Mouse (Mus musculus) spleen, postnatal 10 days (tissue): ENCODE results near the gene Sh3rf1.
"Not testable (repeated sequence)": the region's sequence is repeated elsewhere in the genome, so short reads cannot be mapped to it uniquely, and the experiment has no call there.

ENCODE experiments used
- DNase-seq, 2 experiments: peaks; one replicate each; pipeline ENCODE4 v3.0.0; 2021 to 2022; ENCODE audit warnings: low spot score in 2 of 2

Sh3rf1 gene

GRCm38 (mm10) chr8:61362301-61362913 lies 138.7 kb downstream of the Sh3rf1 start:
- DNase-seq, result no peak

- DNase-seq, result no peak
Observed at GRCm38 (mm10) chr8:61373303-61373702, 149.6 kb downstream of the Sh3rf1 start.

- DNase-seq, result no peak
Observed at GRCm38 (mm10) chr8:61374059-61374755, 150.5 kb downstream of the Sh3rf1 start.

- DNase-seq, result no peak
Observed at GRCm38 (mm10) chr8:61375205-61375604, 151.5 kb downstream of the Sh3rf1 start.

GRCm38 (mm10) chr8:61378847-61379698 lies 155.4 kb downstream of the Sh3rf1 start:
- DNase-seq, result no peak

- no peak for DNase-seq
Observed at GRCm38 (mm10) chr8:61384536-61384935, 160.9 kb downstream of the Sh3rf1 start.

GRCm38 (mm10) chr8:61385502-61386191 lies 162.0 kb downstream of the Sh3rf1 start:
- no peak for DNase-seq

- no peak for DNase-seq
Observed at GRCm38 (mm10) chr8:61386645-61387044, 163.0 kb downstream of the Sh3rf1 start.

GRCm38 (mm10) chr8:61387501-61387963 lies 163.9 kb downstream of the Sh3rf1 start:
- no peak for DNase-seq

- no peak for DNase-seq
Observed at GRCm38 (mm10) chr8:61388341-61388740, 164.7 kb downstream of the Sh3rf1 start.

- DNase-seq, result no peak
Observed at GRCm38 (mm10) chr8:61390307-61391057, 166.8 kb downstream of the Sh3rf1 start.

GRCm38 (mm10) chr8:61391058-61391434 lies 167.4 kb downstream of the Sh3rf1 start:
- no peak for DNase-seq

- no peak for DNase-seq
Observed at GRCm38 (mm10) chr8:61397139-61397538, 173.5 kb downstream of the Sh3rf1 start.

- peak in 1 of 2 experiments; percentile 53 for DNase-seq
Observed at GRCm38 (mm10) chr8:61397755-61398154, 174.1 kb downstream of the Sh3rf1 start.

- DNase-seq, result no peak
Observed at GRCm38 (mm10) chr8:61402861-61403260, 179.2 kb downstream of the Sh3rf1 start.

- no peak for DNase-seq
Observed at GRCm38 (mm10) chr8:61403266-61404177, 179.8 kb downstream of the Sh3rf1 start.

GRCm38 (mm10) chr8:61404178-61404560 lies 180.5 kb downstream of the Sh3rf1 start:
- DNase-seq, result no peak

GRCm38 (mm10) chr8:61409081-61409480 lies 185.4 kb downstream of the Sh3rf1 start:
- no peak for DNase-seq

GRCm38 (mm10) chr8:61409712-61410111 lies 186.0 kb downstream of the Sh3rf1 start:
- DNase-seq, result not testable (repeated sequence)

- no peak for DNase-seq
Observed at GRCm38 (mm10) chr8:61419521-61419920, 195.8 kb downstream of the Sh3rf1 start.
